Mouse (Mus musculus) C2C12 (cell line): Measurements from ENCODE around the gene Trp53tg5. TPM values are rescaled to one million over a fixed set of nuclear protein-coding genes. Genes with fewer than 3 reads are reported as not detected.
A peak's percentile ranks its signal among the peaks of the same experiment; 100 is the strongest.

Experiments
- H3K27me3 ChIP-seq: one replicate; pipeline ENCODE4 v1.6.1; 2011; ENCODE audit not compliant: control insufficient read depth, insufficient read depth, insufficient read length
- H3K36me3 ChIP-seq: one replicate; pipeline ENCODE4 v1.6.1; 2011; ENCODE audit not compliant: control insufficient read depth, insufficient read depth
- H3K4me3 ChIP-seq: one replicate; pipeline ENCODE4 v1.5.1; 2011; ENCODE audit warnings: mild to moderate bottlenecking, control low read depth; ENCODE audit not compliant: poor library complexity, insufficient read depth, severe bottlenecking
- H3K79me2 ChIP-seq: one replicate; pipeline ENCODE4 v1.6.1; 2011; ENCODE audit not compliant: control insufficient read depth, insufficient read depth
- H3K79me3 ChIP-seq: one replicate; pipeline ENCODE4 v1.6.1; 2011; ENCODE audit warnings: low read depth, control low read depth
- H3ac ChIP-seq: one replicate; pipeline ENCODE3; 2011; ENCODE audit warnings: low read depth; ENCODE audit not compliant: control insufficient read depth, insufficient read length
- CEBPB ChIP-seq: IDR thresholded peaks from one replicate; pipeline ENCODE4 v1.6.1; 2011; ENCODE audit warnings: low read depth, mild to moderate bottlenecking, control low read depth, moderate library complexity
- CTCF ChIP-seq: IDR thresholded peaks from one replicate; pipeline ENCODE4 v1.5.1; 2011; ENCODE audit not compliant: control insufficient read depth, insufficient read depth, insufficient read length
- FOSL1 ChIP-seq: IDR thresholded peaks from one replicate; pipeline ENCODE4 v1.8.0; 2011; ENCODE audit warnings: mild to moderate bottlenecking, low read length; ENCODE audit not compliant: poor library complexity, insufficient read depth, severe bottlenecking
- MAX ChIP-seq: IDR thresholded peaks from one replicate; pipeline ENCODE4 v1.6.1; 2011; ENCODE audit warnings: mild to moderate bottlenecking, control low read depth
- MYOD1 ChIP-seq: IDR thresholded peaks from one replicate; pipeline ENCODE4 v1.6.1; 2011; ENCODE audit warnings: low read depth; ENCODE audit not compliant: control insufficient read depth, insufficient read length
- MYOG ChIP-seq: IDR thresholded peaks from one replicate; pipeline ENCODE4 v1.6.1; 2011; ENCODE audit not compliant: control insufficient read depth, insufficient read length; ENCODE audit errors: extremely low read depth
- USF1 ChIP-seq: IDR thresholded peaks from one replicate; pipeline ENCODE4 v1.6.1; 2011; ENCODE audit warnings: low read depth, mild to moderate bottlenecking, control low read depth, moderate library complexity
- polyA plus RNA-seq: library from polyadenylated mRNA; unstranded; fragments of >200 nt; fragmentation: generic; extraction: Trizol; gene quantifications from one replicate; pipeline ENCODE4 v1.2.1, GENCODE M21; 2012; ENCODE audit warnings: missing spikeins

The Trp53tg5 gene
- polyA plus RNA-seq, 1 experiment = not detected

DNA sequence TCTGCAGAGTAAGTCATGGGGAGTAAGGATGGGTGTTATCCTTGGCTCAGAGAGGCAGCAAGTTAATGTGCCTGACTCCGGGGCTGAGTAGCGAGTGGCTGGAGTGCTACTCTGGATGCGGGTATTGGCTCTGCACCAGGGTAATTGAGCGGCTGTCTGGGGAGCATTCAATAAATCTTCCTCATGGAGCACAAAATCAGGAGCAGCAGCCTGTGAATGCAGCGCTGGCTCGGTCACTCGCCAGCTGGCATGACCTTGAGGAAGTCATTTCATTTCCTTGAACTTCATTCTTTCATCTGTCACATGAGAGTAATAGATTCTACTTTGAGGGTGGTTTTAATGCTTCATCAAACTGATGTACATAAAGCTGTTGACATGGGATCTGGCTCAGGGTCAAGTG is 27.0 kb upstream of the Trp53tg5 start:
- TF ChIP-seq CTCF = no peak
- no peak for TF ChIP-seq FOSL1
- no peak for TF ChIP-seq MYOG
- no peak for TF ChIP-seq CEBPB
- TF ChIP-seq MAX = no peak
- TF ChIP-seq USF1 = no peak
- TF ChIP-seq MYOD1 = no peak
- peaks cover 22% of the 10 kb centered on the region for H3K79me2 ChIP-seq
- H3ac ChIP-seq = no peak overlapping the region
- H3K79me3 ChIP-seq = peaks cover 8% of the 10 kb centered on the region
- no peak overlapping the region for H3K4me3 ChIP-seq
- peaks cover 48% of the 10 kb centered on the region for H3K36me3 ChIP-seq
- H3K27me3 ChIP-seq = no peaks in the 10 kb centered on the region

GRCm38 (mm10) chr2:164499317-164499716 is 25.8 kb upstream of the Trp53tg5 start:
- TF ChIP-seq FOSL1 (no peak), CTCF (no peak), MYOD1 (no peak)
- Histone ChIP-seq H3K36me3 (peaks cover 38% of the 10 kb centered on the region), H3K27me3 (no peaks in the 10 kb centered on the region), H3K4me3 (no peak overlapping the region), H3K79me3 (peaks cover 8% of the 10 kb centered on the region), H3ac (no peak overlapping the region), H3K79me2 (peaks cover 22% of the 10 kb centered on the region)

DNA sequence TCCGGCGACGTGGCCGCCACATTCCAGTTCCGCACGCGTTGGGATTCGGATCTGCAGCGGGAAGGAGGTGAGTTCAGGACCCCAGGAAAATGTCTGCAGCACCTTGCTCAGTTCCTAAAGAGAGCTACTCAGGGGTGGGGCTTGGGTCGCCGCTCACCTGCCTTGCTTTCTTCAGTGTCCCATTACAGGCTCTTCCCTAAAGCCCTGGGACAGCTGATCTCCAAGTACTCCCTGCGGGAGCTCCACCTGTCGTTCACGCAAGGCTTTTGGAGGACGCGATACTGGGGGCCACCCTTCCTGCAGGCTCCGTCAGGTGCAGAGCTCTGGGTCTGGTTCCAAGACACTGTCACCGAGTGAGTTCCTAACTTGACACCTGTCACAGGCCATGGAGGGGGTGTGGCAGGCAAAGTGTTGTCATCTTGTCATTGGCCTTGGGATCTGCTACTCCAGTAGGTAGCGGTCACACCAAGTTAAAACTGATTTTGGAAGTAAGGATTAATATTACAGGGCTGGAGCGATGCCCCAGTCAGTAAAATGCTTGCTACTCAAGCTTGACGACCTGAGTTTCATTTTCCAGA is 24.3 kb upstream of the Trp53tg5 start:
- TF ChIP-seq CTCF (no peak), MYOD1 (peak; percentile 48), MYOG (no peak), FOSL1 (no peak)

DNA sequence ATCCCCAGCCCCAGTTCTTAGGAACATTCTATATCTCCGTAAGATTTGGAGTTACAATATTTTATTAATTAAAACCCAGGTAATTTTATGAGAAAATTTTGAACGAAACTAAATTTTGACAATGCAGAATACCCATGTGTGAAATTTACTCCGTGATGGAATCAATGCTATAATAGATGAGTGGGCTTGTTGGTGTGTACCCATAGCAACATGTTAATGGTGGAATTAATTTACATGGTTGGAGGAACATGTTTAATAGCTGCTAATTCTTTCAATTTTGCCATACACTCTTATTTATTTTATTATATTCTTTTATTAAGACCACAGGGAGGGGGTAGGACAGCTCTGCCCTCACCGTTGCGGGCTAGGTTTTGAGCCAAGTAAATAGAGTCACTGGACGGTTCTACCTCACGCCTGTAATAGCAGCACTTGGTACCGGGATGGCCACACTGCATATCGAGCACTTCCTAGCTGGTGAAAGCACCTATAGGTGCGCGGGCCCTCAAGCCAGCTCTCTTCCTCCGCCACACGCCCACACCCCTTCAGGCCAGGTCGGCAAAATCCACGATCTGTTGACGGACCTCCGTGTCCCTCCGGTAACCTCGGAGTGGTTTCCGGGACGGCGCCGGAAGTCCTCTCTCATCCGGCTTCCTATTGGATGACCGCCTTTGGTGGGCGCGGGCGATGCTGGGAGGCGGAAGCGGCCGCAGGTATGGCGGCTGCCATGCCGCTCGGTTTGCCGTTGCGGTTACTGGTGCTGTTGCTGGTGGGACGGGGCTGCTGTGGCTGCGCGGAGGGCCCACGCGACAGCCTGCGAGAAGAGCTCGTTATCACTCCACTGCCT is 23.5 kb upstream of the Trp53tg5 start, which contains the start of gene Pigt:
TSS of gene Pigt (plus strand) at position 674 of the 844 bp plus-strand sequence.
- Histone ChIP-seq H3K4me3 (peak within 1 kb of the TSS; percentile 96), H3K79me2 (peaks cover 22% of the 10 kb centered on the region), H3K79me3 (peaks cover 8% of the 10 kb centered on the region), H3ac (peak within 1 kb of the TSS; percentile 87), H3K27me3 (no peaks in the 10 kb centered on the region), H3K36me3 (peaks cover 15% of the 10 kb centered on the region)
- TF ChIP-seq MAX (peak; percentile 58), MYOG (no peak)

More for the DNA sequence above, 24.3 kb upstream of the Trp53tg5 start:
- Histone ChIP-seq H3K79me2 (peaks cover 22% of the 10 kb centered on the region), H3K4me3 (peak overlapping the region; percentile 96), H3ac (peak overlapping the region; percentile 87), H3K36me3 (peaks cover 22% of the 10 kb centered on the region), H3K27me3 (no peaks in the 10 kb centered on the region), H3K79me3 (peaks cover 8% of the 10 kb centered on the region)

DNA sequence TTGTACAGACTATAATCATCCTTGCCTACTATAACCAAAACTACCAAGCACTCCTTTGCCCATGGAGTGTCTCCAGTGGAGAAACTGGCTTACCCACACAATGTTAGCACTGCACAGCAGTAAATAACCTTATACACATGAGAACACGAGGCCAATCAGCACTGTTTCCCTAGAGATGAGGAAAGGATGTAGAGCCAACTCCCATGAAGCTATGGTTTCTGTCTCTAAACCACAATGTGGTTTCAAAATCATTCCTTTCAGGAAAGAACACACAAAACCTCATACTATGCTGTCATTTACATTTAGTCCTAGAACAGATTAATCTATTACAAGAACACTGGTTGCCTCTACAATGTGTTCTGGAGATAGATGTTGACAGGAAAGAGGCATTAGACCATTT is 22.8 kb upstream of the Trp53tg5 start:
- Histone ChIP-seq H3K79me2 (peaks cover 22% of the 10 kb centered on the region), H3K36me3 (peaks cover 9% of the 10 kb centered on the region), H3K79me3 (peaks cover 8% of the 10 kb centered on the region), H3K27me3 (no peaks in the 10 kb centered on the region), H3K4me3 (no peak overlapping the region), H3ac (no peak overlapping the region)
- TF ChIP-seq MAX (peak; percentile 43), CTCF (no peak), CEBPB (no peak)

- H3K79me2 ChIP-seq = peaks cover 18% of the 10 kb centered on the region
- H3K4me3 ChIP-seq = no peak overlapping the region
- peaks cover 8% of the 10 kb centered on the region for H3K79me3 ChIP-seq
- H3K36me3 ChIP-seq = no peaks in the 10 kb centered on the region
- H3K27me3 ChIP-seq = no peaks in the 10 kb centered on the region
- TF ChIP-seq CTCF (no peak), CEBPB (no peak), FOSL1 (no peak), MAX (no peak), USF1 (no peak), MYOD1 (no peak), MYOG (no peak)
- H3ac ChIP-seq = no peak overlapping the region
These were observed 20.6 kb upstream of the Trp53tg5 start for GRCm38 (mm10) chr2:164494126-164494525.
